Mouse (Mus musculus): ENCODE data around the gene 2610507B11Rik. TPM values are rescaled to one million over a fixed set of nuclear protein-coding genes. Genes with fewer than 3 reads are reported as not detected.
A peak's percentile ranks its signal among the peaks of the same experiment; 100 is the strongest.

The 2610507B11Rik gene
- 38.2 and 51.7 TPM in 2 replicates for polyA plus RNA-seq (2012; rRNA removed)

DNA sequence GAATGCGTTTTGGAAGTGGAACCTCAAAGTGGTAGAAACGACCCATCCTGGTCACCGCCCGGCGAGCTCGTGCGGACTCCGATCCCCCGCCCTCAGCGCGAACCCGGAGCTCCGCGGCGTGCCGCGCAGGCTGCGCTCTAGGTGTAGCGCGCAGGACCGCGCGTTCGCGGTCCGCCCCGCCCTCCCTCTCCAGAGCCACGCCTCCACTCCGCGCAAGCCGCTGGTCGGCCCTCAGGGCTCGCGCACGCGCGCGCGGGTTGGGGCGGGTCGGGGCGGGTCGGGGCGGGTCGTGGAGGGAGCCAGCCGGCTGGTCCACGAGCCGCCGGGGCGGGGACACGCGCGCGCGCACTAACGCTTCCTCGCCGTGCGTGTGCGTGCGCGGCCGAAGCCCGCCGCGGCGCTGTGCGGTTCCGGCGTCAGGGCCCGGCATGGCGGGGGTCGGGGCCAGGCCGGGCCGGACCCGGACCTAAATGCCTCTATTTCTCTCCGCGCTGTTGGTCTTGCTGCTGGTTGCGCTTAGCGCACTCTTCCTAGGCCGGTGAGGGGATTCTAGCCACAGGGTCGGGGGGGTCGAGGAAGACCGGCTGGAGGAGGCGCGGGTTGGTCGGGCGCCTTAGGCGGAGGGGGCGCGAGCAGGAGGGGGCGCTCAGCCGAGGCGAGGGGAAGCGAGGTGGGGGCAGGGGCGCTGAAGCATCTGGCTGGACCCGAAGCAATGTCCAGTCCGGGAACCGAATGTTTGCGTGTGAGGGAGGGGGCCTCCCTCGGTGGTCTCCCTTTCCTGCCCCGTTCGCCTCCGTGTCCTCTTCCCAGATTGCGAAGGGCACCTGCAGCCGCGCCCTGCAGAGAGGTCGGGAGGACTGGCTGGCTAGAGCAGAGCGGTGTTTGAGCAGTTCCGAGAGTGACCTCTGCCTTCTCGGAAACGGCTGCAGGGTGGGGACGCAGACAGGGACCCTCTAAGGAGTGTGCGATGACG, at the start of gene 2610507B11Rik:
TSS of gene 2610507B11Rik (plus strand) at position 373 of the 973 bp plus-strand sequence.
- peaks cover 6% of the 10 kb centered on the region; the same call in 1 of the 2 replicates for H3K4me1 ChIP-seq (ENCODE audit: control insufficient read depth, insufficient read depth, insufficient read length, low read length)
- H3K36me3 ChIP-seq (ENCODE audit: control insufficient read depth, insufficient read depth, low read length), result peaks cover 28% of the 10 kb centered on the region
- 1% methylated on average over 114 of the region's 115 CpGs for WGBS
- no peaks in the 10 kb centered on the region for H3K27me3 ChIP-seq (ENCODE audit: control insufficient read depth, insufficient read depth, low read length)
- H3K27ac ChIP-seq (ENCODE audit: insufficient read depth, low read depth, low read length), result peak within 1 kb of the TSS; percentile 65
- TF ChIP-seq CTCF (IDR thresholded peaks at IDR 0.05; ENCODE audit: extremely low read depth, insufficient read length, insufficient replicate concordance, low read depth, low read length), result no peak
- TF ChIP-seq POLR2A (IDR thresholded peaks at IDR 0.05; ENCODE audit: low read depth, low read length), result peak; percentile 73
- H3K4me3 ChIP-seq (ENCODE audit: low read depth, low read length), result peak within 1 kb of the TSS; percentile 90

DNA sequence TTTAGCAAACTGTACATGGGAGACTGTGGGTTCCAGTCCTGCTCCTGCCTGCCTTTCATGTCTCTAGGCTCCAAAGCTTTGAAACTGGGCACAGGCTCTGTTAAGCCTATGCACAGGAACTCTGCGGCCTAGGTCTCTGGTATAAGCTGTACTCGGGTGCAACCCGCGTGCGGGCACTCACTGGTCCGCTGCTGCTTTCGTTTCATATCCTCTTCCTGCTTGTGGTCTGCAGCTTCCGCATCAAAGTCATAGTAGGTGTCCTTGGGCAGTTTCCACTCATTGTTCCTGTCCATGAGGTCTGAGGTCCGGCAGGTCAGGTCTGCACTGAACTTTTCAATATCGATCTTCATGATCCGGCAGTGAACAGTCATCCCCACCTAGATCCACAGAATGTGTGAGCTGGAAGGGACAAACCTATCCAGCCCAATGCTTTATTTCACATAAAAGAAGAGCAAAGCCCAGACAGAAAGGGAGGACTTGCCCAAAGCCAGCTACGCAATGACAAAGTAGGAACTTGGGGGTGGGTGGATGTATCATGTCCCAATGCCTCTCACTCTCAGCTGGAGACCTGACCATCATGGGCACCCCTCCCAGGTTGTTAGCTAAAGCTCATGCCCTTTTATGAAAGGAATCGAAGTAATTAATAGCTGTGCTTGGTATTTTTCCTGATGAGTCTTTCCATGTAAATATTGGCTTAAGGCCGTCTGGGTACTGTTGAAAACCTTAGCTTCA, 48.3 kb upstream of the 2610507B11Rik start:
- TF ChIP-seq CTCF (IDR thresholded peaks at IDR 0.05; ENCODE audit: extremely low read depth, insufficient read length, insufficient replicate concordance, low read depth, low read length), result no peak
- no peak for TF ChIP-seq POLR2A (IDR thresholded peaks at IDR 0.05; ENCODE audit: low read depth, low read length)
- no peaks in the 10 kb centered on the region for H3K4me1 ChIP-seq (ENCODE audit: control insufficient read depth, insufficient read depth, insufficient read length, low read length)
- no peak overlapping the region for H3K4me3 ChIP-seq (ENCODE audit: low read depth, low read length)
- H3K27ac ChIP-seq (ENCODE audit: insufficient read depth, low read depth, low read length), result no peak overlapping the region
- peaks cover 86% of the 10 kb centered on the region for H3K36me3 ChIP-seq (ENCODE audit: control insufficient read depth, insufficient read depth, low read length)
- WGBS, result 87% methylated on average over 14 of the region's 14 CpGs
- H3K27me3 ChIP-seq (ENCODE audit: control insufficient read depth, insufficient read depth, low read length), result no peaks in the 10 kb centered on the region

DNA sequence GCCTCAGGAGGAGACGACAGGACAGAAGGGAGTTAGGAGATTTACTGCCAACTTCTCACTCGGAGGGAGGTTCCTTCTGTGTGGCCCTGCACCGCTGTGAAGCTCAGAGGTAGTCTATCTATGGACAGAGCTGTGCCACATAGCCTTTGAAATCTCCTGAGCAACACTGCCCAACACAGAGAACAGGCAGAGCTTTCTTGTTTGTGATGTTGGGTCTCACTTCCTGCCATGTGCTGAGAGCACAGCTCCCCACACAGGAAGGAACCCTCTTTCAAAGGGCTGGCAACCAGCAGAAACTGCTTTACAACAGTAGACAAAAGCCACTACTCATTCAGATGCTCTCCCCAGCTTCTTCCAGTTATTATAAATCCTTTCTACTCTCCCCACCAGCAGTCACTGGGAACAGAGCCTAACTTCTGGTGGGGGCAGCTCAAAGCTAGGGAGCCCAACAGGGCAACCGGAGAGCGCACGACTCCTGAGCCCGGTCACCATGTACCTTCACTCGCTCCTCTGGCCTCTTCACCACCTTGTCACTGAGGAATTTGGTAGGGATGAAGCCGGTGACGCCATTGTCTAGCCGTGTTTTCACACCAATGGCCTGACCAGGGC, 45.7 kb upstream of the 2610507B11Rik start:
- H3K27me3 ChIP-seq (ENCODE audit: control insufficient read depth, insufficient read depth, low read length), result no peaks in the 10 kb centered on the region
- no peaks in the 10 kb centered on the region for H3K4me1 ChIP-seq (ENCODE audit: control insufficient read depth, insufficient read depth, insufficient read length, low read length)
- 90% methylated on average over 11 of the region's 11 CpGs for WGBS
- no peak overlapping the region for H3K4me3 ChIP-seq (ENCODE audit: low read depth, low read length)
- peaks cover 83% of the 10 kb centered on the region for H3K36me3 ChIP-seq (ENCODE audit: control insufficient read depth, insufficient read depth, low read length)
- H3K27ac ChIP-seq (ENCODE audit: insufficient read depth, low read depth, low read length), result no peak overlapping the region
- TF ChIP-seq POLR2A (IDR thresholded peaks at IDR 0.05; ENCODE audit: low read depth, low read length) (no peak), CTCF (IDR thresholded peaks at IDR 0.05; ENCODE audit: extremely low read depth, insufficient read length, insufficient replicate concordance, low read depth, low read length) (no peak)

DNA sequence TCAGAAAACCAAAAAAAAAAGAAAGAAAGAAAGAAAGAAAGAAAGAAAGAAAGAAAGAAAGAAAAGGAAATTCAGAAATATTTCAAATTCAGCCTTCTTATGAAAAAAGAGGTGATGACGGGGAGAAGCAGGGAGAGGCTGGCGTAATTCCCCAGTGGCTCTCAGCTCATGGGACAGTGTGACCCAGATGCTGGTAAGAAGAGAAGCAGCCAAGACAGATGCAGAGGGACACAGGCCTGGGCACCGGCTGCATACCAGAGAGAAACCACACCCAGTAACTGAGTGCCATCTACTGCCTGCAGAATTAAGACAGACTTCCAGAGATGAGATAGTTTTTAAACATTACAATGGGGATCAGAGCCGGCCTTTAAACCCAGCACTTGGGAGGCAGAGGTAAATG, 38.0 kb upstream of the 2610507B11Rik start:
- 89% methylated on average over 4 of the region's 4 CpGs for WGBS

DNA sequence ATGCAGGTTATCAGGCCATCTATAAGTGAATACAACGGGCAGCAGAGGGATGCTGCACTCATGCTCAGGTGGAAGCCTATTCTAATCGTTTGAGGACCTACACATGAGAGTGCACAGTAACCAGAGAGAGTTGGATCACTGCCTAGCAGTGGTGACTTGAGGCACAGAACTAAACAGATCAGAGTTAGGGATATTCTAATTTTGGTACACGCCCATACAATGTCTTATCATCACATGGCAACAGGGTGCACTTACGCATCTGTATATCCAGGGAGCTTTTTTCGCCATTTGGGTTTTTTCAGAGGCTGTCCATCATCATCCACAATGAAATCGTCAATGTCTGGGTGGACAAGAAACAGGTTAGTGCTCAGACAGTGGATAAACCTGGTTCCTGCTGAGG, 30.0 kb upstream of the 2610507B11Rik start:
- Histone ChIP-seq H3K36me3 (ENCODE audit: control insufficient read depth, insufficient read depth, low read length) (peaks cover 74% of the 10 kb centered on the region), H3K4me3 (ENCODE audit: low read depth, low read length) (no peak overlapping the region)
- WGBS, result 89% methylated on average over 6 of the region's 6 CpGs

More for the DNA sequence above, 38.0 kb upstream of the 2610507B11Rik start:
- peaks cover 92% of the 10 kb centered on the region for H3K36me3 ChIP-seq (ENCODE audit: control insufficient read depth, insufficient read depth, low read length)
- H3K4me3 ChIP-seq (ENCODE audit: low read depth, low read length), result no peak overlapping the region
- no peaks in the 10 kb centered on the region for H3K27me3 ChIP-seq (ENCODE audit: control insufficient read depth, insufficient read depth, low read length)
- no peak for TF ChIP-seq POLR2A (IDR thresholded peaks at IDR 0.05; ENCODE audit: low read depth, low read length)
- TF ChIP-seq CTCF (IDR thresholded peaks at IDR 0.05; ENCODE audit: extremely low read depth, insufficient read length, insufficient replicate concordance, low read depth, low read length), result no peak
- no peaks in the 10 kb centered on the region for H3K4me1 ChIP-seq (ENCODE audit: control insufficient read depth, insufficient read depth, insufficient read length, low read length)
- H3K27ac ChIP-seq (ENCODE audit: insufficient read depth, low read depth, low read length), result no peak overlapping the region

DNA sequence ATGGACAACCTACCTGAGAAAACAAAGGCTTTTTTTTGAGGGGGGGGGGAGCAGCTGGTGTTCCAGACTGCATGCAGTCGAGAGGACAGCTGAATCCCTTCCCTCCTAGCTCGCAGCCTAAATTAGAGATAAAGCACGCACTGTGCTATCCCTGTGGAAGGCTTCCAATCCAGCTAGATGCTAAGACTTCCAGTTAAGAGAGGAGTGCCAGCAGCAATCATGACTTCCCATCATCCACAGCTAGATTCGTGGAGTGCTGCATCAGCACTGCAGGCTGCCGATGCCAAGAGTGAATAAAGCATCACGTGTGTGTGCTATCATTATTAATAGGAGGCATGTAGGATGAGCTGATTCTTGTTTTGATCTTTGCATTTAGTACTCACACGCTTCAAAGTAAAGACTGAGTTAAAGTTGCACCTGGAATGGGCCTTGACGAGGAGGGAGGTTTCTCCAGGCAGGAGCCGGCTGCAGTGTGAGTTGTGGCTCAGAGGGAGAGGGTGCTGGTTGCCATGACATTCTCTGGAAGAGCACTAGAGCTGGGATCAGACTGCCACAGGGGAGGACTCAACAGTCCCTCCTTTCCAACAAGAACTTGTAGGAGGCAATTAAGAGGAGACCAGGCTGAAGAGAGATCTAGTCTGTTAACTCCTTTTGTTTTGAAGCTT, 21.2 kb upstream of the 2610507B11Rik start:
- WGBS, result 76% methylated on average over 9 of the region's 9 CpGs
- TF ChIP-seq POLR2A (IDR thresholded peaks at IDR 0.05; ENCODE audit: low read depth, low read length), result no peak
- Histone ChIP-seq H3K27me3 (ENCODE audit: control insufficient read depth, insufficient read depth, low read length) (no peaks in the 10 kb centered on the region), H3K4me3 (ENCODE audit: low read depth, low read length) (no peak overlapping the region), H3K27ac (ENCODE audit: insufficient read depth, low read depth, low read length) (no peak overlapping the region), H3K36me3 (ENCODE audit: control insufficient read depth, insufficient read depth, low read length) (peaks cover 12% of the 10 kb centered on the region), H3K4me1 (ENCODE audit: control insufficient read depth, insufficient read depth, insufficient read length, low read length) (peaks cover 3% of the 10 kb centered on the region; the same call in 1 of the 2 replicates)

More for the DNA sequence above, 30.0 kb upstream of the 2610507B11Rik start:
- Histone ChIP-seq H3K27me3 (ENCODE audit: control insufficient read depth, insufficient read depth, low read length) (no peaks in the 10 kb centered on the region), H3K4me1 (ENCODE audit: control insufficient read depth, insufficient read depth, insufficient read length, low read length) (no peaks in the 10 kb centered on the region), H3K27ac (ENCODE audit: insufficient read depth, low read depth, low read length) (no peak overlapping the region)
- no peak for TF ChIP-seq CTCF (IDR thresholded peaks at IDR 0.05; ENCODE audit: extremely low read depth, insufficient read length, insufficient replicate concordance, low read depth, low read length)
- no peak for TF ChIP-seq POLR2A (IDR thresholded peaks at IDR 0.05; ENCODE audit: low read depth, low read length)
